Mouse (Mus musculus) embryonic facial prominence, embryonic 15.5 days (tissue): ENCODE measurements around the gene Slit2. TPM values are rescaled to one million over a fixed set of nuclear protein-coding genes. Genes with fewer than 3 reads are reported as not detected.

Source experiments
- ATAC-seq: fragments of 200-750 bp; cut with Nextera tagmentation; 2 replicates; pipeline ENCODE4 v1.8.0; 2017; ENCODE audit warnings: low read depth, moderate TSS enrichment; ENCODE audit not compliant: insufficient number of reproducible peaks, low FRiP score, low TSS enrichment
- H3K27ac ChIP-seq: fragments of 300-500 bp; sonication (generic); replicated peaks from 2 replicates; pipeline ENCODE4 v1.5.1; 2015; ENCODE audit warnings: mild to moderate bottlenecking, inconsistent platforms
- H3K27me3 ChIP-seq: fragments of 300-500 bp; sonication (generic); 2 replicates; pipeline ENCODE4 v1.6.1; 2015; ENCODE audit warnings: inconsistent platforms
- H3K36me3 ChIP-seq: fragments of 300-500 bp; sonication (generic); 2 replicates; pipeline ENCODE4 v1.6.1; 2015; ENCODE audit warnings: mild to moderate bottlenecking, inconsistent platforms
- H3K4me1 ChIP-seq: fragments of 300-500 bp; sonication (generic); 2 replicates; pipeline ENCODE4 v1.6.1; 2015; ENCODE audit warnings: inconsistent platforms
- H3K4me2 ChIP-seq: fragments of 300-500 bp; sonication (generic); replicated peaks from 2 replicates; pipeline ENCODE4 v1.6.1; 2015; ENCODE audit warnings: mild to moderate bottlenecking, inconsistent platforms
- H3K4me3 ChIP-seq: fragments of 300-500 bp; sonication (generic); replicated peaks from 2 replicates; pipeline ENCODE4 v1.5.1; 2015; ENCODE audit warnings: mild to moderate bottlenecking, inconsistent platforms
- H3K9ac ChIP-seq: fragments of 300-500 bp; sonication (generic); 2 replicates; pipeline ENCODE4 v1.6.1; 2015; ENCODE audit warnings: inconsistent platforms
- H3K9me3 ChIP-seq: fragments of 300-500 bp; sonication (generic); replicated peaks from 2 replicates; pipeline ENCODE4 v1.6.1; 2016; ENCODE audit warnings: inconsistent platforms
- WGBS: fragments of 180-500 bp; shearing (Covaris S2); methylation state at CpG from one replicate; pipeline ENCODE4 v1.1.7; 2015; 5-methylcytosine and 5-hydroxymethylcytosine counted together
- polyA plus RNA-seq: library from polyadenylated mRNA; unstranded; fragments of >200 nt; fragmentation: Nextera tagmentation; extraction: Ambion mirVana; gene quantifications from 2 replicates; pipeline ENCODE4 v1.2.1, GENCODE M21; 2015

The Slit2 gene
- polyA plus RNA-seq, 1 experiment from 2014 or later = 23.1 TPM

- Histone ChIP-seq H3K4me1 (no peaks in the 10 kb centered on the region; the same call in 1 of the 2 replicates), H3K9ac (no peak overlapping the region), H3K36me3 (no peaks in the 10 kb centered on the region), H3K4me2 (no peak overlapping the region), H3K27me3 (no peaks in the 10 kb centered on the region), H3K4me3 (no peak overlapping the region), H3K9me3 (no peaks in the 10 kb centered on the region), H3K27ac (no peak overlapping the region)
- WGBS = 29% methylated on average over 2 of the region's 2 CpGs
- no peak for ATAC-seq
Observed at GRCm38 (mm10) chr5:48060715-48061114, 77.8 kb downstream of the Slit2 start.

DNA sequence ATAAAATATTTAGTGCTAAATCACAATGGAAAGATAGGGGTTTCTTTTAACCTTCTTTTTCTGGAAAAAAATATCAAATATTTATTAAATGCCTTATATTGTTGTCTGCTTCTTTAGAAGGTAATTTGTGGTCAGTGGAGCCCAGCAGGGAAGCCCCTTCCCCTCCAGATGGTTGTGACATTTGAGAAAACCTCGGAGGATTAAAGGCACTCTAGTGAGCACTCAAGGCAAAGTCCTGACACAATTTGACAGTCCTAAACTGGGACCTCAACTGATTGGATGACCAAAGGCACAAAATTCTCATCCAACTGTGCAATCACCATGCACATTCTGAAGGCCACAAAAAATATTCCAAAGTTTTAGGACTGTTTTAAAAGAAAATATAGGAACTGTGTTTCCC, 95.8 kb downstream of the Slit2 start:
- Histone ChIP-seq H3K4me2 (no peak overlapping the region), H3K36me3 (no peaks in the 10 kb centered on the region), H3K9ac (no peak overlapping the region), H3K4me3 (no peak overlapping the region), H3K27me3 (no peaks in the 10 kb centered on the region), H3K4me1 (no peaks in the 10 kb centered on the region), H3K9me3 (no peaks in the 10 kb centered on the region), H3K27ac (no peak overlapping the region)
- ATAC-seq = no peak
- 17% methylated on average over 1 of the region's 1 CpGs for WGBS

DNA sequence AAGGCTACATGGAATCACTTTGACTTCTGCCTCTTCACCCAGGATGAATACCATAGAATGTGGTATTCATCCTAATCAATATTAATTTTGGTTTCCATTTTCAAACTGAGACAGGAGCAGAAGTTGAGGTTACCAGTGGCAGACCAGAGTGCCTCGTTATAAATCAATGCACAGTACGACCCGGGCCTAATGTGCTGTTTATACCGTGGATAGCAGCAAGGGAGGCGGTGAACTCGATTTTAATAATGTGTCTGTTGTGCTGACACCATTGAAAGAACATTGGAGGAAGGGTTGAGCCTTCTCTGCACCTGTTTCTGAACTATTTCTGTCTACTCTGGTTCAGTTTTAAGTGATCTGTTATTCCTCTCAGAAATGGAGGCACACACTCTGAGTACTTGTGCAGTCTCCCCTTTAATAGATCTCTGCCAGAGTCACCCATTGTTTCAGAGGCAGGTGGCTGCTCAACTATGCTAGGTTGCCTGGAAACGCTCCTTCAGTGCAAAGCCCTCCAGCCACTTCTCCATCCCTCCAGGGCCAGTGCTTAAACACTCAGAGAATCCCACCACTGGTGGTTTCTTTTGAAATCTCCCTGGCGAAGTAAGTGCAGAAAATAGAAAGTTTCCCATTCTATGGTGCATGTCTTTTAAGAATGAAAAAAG, 98.4 kb downstream of the Slit2 start:
- Histone ChIP-seq H3K9ac (no peak overlapping the region), H3K27ac (no peak overlapping the region), H3K4me3 (no peak overlapping the region), H3K36me3 (no peaks in the 10 kb centered on the region), H3K4me1 (no peaks in the 10 kb centered on the region), H3K9me3 (no peaks in the 10 kb centered on the region), H3K27me3 (no peaks in the 10 kb centered on the region), H3K4me2 (no peak overlapping the region)
- 79% methylated on average over 8 of the region's 8 CpGs for WGBS
- no peak for ATAC-seq

- ATAC-seq = no peak
- H3K9ac ChIP-seq = no peak overlapping the region
- no peaks in the 10 kb centered on the region for H3K27me3 ChIP-seq
- H3K4me1 ChIP-seq = no peaks in the 10 kb centered on the region
- WGBS = 18% methylated on average over 1 of the region's 1 CpGs
- no peak overlapping the region for H3K27ac ChIP-seq
- H3K9me3 ChIP-seq = no peaks in the 10 kb centered on the region
- no peak overlapping the region for H3K4me3 ChIP-seq
- no peak overlapping the region for H3K4me2 ChIP-seq
- no peaks in the 10 kb centered on the region for H3K36me3 ChIP-seq
Observed at GRCm38 (mm10) chr5:48113400-48113799, 130.5 kb downstream of the Slit2 start.

GRCm38 (mm10) chr5:48114969-48115537, 132.1 kb downstream of the Slit2 start:
- 55% methylated on average over 4 of the region's 4 CpGs for WGBS
- Histone ChIP-seq H3K27me3 (no peaks in the 10 kb centered on the region), H3K4me1 (no peaks in the 10 kb centered on the region), H3K36me3 (no peaks in the 10 kb centered on the region), H3K9me3 (no peaks in the 10 kb centered on the region), H3K9ac (no peak overlapping the region), H3K4me2 (no peak overlapping the region), H3K27ac (no peak overlapping the region), H3K4me3 (no peak overlapping the region)
- no peak for ATAC-seq

- Histone ChIP-seq H3K9me3 (no peaks in the 10 kb centered on the region), H3K9ac (no peak overlapping the region), H3K27me3 (no peaks in the 10 kb centered on the region), H3K4me2 (no peak overlapping the region), H3K27ac (no peak overlapping the region), H3K36me3 (no peaks in the 10 kb centered on the region), H3K4me3 (no peak overlapping the region), H3K4me1 (no peaks in the 10 kb centered on the region)
- no peak for ATAC-seq
- 79% methylated on average over 5 of the region's 5 CpGs for WGBS
Observed at GRCm38 (mm10) chr5:48122651-48123050, 139.7 kb downstream of the Slit2 start.

DNA sequence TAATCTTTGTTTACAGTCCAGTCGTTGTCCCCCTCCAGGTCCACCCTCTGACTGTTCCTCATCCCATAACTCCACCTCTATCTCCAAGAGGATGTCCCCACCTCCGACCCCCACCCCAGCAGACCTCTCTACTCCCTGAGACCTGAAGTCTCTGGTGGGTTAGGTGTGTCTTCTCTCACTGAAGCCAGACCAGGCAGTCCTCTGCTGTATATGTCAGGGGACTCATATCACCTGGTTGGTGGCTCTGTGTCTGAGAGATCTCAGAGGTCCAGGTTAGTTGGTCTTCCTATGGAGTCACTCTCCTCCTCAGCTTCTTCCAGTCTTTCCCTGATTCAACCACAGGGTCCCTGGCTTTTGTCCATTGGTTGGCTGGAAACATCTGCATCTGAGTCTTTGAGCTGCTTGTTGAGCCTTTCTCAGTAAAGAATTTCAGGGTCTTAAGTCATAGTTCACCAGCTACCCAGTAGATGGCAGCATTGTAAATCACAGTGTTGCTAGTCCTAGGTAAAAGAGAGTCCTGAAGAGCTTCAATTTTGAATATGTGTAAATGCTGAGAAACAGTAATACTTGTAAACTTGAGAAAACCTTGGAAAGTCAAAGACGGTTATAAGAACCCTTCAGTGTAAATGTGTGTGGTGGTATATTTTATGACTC, 143.0 kb downstream of the Slit2 start:
- H3K9ac ChIP-seq = no peak overlapping the region
- no peak overlapping the region for H3K27ac ChIP-seq
- no peak overlapping the region for H3K4me3 ChIP-seq
- H3K4me1 ChIP-seq = no peaks in the 10 kb centered on the region
- no peak overlapping the region for H3K4me2 ChIP-seq
- WGBS = 64% methylated on average over 3 of the region's 3 CpGs
- no peaks in the 10 kb centered on the region for H3K27me3 ChIP-seq
- H3K36me3 ChIP-seq = no peaks in the 10 kb centered on the region
- no peak for ATAC-seq
- H3K9me3 ChIP-seq = no peaks in the 10 kb centered on the region

DNA sequence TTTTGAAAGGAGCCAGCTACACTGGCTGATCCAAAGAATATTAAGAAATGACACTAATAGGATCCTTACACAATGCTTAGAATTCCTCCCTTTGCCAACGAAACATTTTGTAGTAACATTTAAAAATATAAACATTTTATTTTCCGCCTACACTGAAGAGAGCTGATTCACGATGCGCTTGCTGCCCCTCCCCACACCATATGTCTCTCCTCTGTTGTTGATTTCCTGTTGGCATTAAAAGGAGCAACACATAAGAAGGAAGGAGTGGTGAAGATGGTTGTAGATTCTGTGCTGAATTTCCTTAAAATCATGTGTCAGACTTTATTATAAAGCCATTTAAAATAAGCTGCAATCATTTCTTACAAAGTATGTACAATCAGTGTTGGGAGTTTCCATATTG, 147.0 kb downstream of the Slit2 start:
- H3K27me3 ChIP-seq = no peaks in the 10 kb centered on the region
- H3K36me3 ChIP-seq = no peaks in the 10 kb centered on the region
- WGBS = 53% methylated on average over 4 of the region's 4 CpGs
- no peak overlapping the region for H3K9ac ChIP-seq
- no peak overlapping the region for H3K4me2 ChIP-seq
- H3K4me1 ChIP-seq = no peaks in the 10 kb centered on the region
- no peak for ATAC-seq
- H3K9me3 ChIP-seq = no peaks in the 10 kb centered on the region
- H3K27ac ChIP-seq = no peak overlapping the region
- no peak overlapping the region for H3K4me3 ChIP-seq

DNA sequence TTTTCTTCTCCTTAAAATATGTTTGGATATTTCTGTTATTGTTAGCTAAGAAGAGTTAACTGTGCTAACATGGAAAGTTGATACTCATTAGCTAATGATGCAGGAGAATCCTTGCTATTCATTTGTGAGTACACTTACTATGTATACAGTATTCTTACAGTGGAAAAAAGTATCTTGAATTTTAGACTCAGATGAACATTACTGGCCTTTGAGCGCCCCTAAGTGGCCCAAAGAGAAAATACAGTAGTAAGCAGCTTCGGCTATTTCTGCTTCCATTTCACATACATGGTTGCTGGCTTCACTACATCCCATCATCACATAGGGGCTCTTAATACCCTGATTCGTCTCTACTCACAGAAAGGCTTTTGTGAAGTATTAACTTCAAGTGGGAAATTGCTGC, 153.6 kb downstream of the Slit2 start:
- no peak for ATAC-seq
- H3K36me3 ChIP-seq = no peaks in the 10 kb centered on the region
- no peaks in the 10 kb centered on the region for H3K4me1 ChIP-seq
- H3K9ac ChIP-seq = no peak overlapping the region
- H3K4me3 ChIP-seq = no peak overlapping the region
- H3K27me3 ChIP-seq = no peaks in the 10 kb centered on the region
- H3K9me3 ChIP-seq = no peaks in the 10 kb centered on the region
- no peak overlapping the region for H3K27ac ChIP-seq
- no peak overlapping the region for H3K4me2 ChIP-seq
- WGBS = 20% methylated on average over 3 of the region's 3 CpGs

DNA sequence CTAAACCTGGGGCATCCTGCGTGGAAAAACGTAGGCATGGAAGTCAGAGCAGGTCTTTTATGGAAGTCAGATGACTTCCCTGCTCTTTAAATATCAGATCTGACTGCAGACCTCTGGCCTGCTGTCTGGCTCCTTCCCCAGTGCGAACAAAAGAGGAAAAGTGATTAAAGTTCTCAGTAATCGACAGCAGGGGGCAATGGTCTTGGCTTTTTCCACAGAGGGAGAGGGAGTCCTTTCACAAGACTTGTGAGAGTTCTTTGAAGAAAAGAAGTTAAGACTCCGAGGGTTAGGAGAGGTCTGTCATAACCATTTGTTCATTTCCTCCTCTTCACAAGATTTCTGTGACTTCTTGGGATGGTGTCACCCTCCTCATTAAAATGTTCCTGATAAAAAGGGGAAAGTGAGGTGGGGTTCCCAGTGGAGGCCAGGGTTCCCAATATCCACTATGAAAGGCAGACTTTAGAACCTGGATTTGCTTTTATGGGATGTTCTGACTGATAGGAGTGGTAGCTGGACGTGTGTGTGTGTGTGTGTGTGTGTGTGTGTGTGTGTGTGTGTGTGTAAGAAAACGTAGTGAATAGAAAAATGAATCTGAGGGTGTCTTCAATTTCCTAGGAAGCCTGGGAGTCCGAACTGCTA, 156.0 kb downstream of the Slit2 start:
- Histone ChIP-seq H3K27ac (no peak overlapping the region), H3K36me3 (no peaks in the 10 kb centered on the region), H3K4me3 (no peak overlapping the region), H3K4me1 (no peaks in the 10 kb centered on the region), H3K9ac (no peak overlapping the region), H3K4me2 (no peak overlapping the region), H3K27me3 (no peaks in the 10 kb centered on the region), H3K9me3 (no peaks in the 10 kb centered on the region)
- WGBS = 19% methylated on average over 8 of the region's 8 CpGs
- ATAC-seq = no peak

DNA sequence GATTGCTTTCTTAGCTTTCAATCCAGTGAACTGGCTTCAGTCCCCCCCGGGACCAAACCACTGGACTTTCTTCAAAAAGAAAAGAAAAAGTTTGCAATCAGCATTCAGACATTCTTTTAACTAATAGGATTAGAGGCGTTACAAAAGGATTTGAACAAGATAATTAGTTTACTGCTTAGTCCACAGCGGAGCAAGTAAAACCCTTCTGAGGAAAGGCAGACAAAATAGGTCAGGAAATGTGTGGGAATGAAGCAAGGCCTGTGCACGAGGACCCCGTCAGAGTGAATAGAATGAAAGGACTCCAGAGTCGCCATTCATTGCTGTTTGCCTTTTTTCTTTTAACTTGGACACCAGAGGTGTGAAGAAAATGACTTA, 156.5 kb downstream of the Slit2 start:
- 30% methylated on average over 6 of the region's 6 CpGs for WGBS
- Histone ChIP-seq H3K27me3 (no peaks in the 10 kb centered on the region), H3K36me3 (no peaks in the 10 kb centered on the region), H3K9me3 (no peaks in the 10 kb centered on the region), H3K4me3 (no peak overlapping the region), H3K4me2 (no peak overlapping the region), H3K27ac (no peak overlapping the region), H3K9ac (no peak overlapping the region), H3K4me1 (no peaks in the 10 kb centered on the region)
- ATAC-seq = no peak
